Mouse (Mus musculus) forebrain, embryonic 15.5 days (tissue): ENCODE measurements around the gene Phip. TPM values are rescaled to one million over a fixed set of nuclear protein-coding genes. Genes with fewer than 3 reads are reported as not detected.

Source experiments
- polyA plus RNA-seq: library from polyadenylated mRNA; unstranded; fragments of >200 nt; fragmentation: Nextera tagmentation; extraction: Ambion mirVana; gene quantifications from 2 replicates; pipeline ENCODE4 v1.2.1, GENCODE M21; 2015

Phip gene
- polyA plus RNA-seq, 1 experiment from 2014 or later: 154 TPM

Other genes with a start within 250 kb of the Phip start
- 37.3 and 38.6 TPM in 2 replicates for gene Irak1bp1, start 146.0 kb downstream of the Phip start, polyA plus RNA-seq
- 175 and 195 TPM in 2 replicates for gene Hmgn3, start 171.2 kb upstream of the Phip start, polyA plus RNA-seq